Mouse (Mus musculus): ENCODE measurements around the gene Gng8. TPM values are rescaled to one million over a fixed set of nuclear protein-coding genes. Genes with fewer than 3 reads are reported as not detected.

Gene Gng8
- 1.5 and 1.6 TPM in 2 replicates for polyA plus RNA-seq (2015; fragmentation: Nextera tagmentation; extraction: Ambion mirVana)

GRCm38 (mm10) chr7:16891641-16892351 is at the start of gene Gng8:
Gene Gng8, plus strand, starts transcription at chr7:16891786.
- H3K27me3 ChIP-seq (replicated peaks; ENCODE audit: control insufficient read depth, insufficient read depth, low read length), result peaks cover 8% of the 10 kb centered on the region
- H3K36me3 ChIP-seq (ENCODE audit: control insufficient read depth, insufficient read depth, low read length), result no peaks in the 10 kb centered on the region
- peak within 1 kb of the TSS; percentile 26 for H3K4me3 ChIP-seq (ENCODE audit: low read length)
- H3K4me2 ChIP-seq (ENCODE audit: low read length), result peak within 1 kb of the TSS; percentile 64
- no peaks in the 10 kb centered on the region for H3K9me3 ChIP-seq (ENCODE audit: control insufficient read depth, low read length)
- H3K9ac ChIP-seq (ENCODE audit: low read depth, low read length), result peak within 1 kb of the TSS; percentile 39
- H3K4me1 ChIP-seq (ENCODE audit: control insufficient read depth, insufficient read depth, low read depth, low read length), result peaks cover 21% of the 10 kb centered on the region
- H3K27ac ChIP-seq (ENCODE audit: low read depth, low read length), result peak within 1 kb of the TSS; percentile 6; the same call in 1 of the 2 replicates
- ATAC-seq, result peak; percentile 68
- under 1% methylated on average over 30 of the region's 30 CpGs for WGBS

GRCm38 (mm10) chr7:16842645-16843063 is 48.9 kb upstream of the Gng8 start, which contains the start of gene Prkd2:
Gene Prkd2, plus strand, starts transcription at chr7:16842902.
- no peaks in the 10 kb centered on the region for H3K27me3 ChIP-seq (replicated peaks; ENCODE audit: control insufficient read depth, insufficient read depth, low read length)
- H3K4me2 ChIP-seq (ENCODE audit: low read length), result peak within 1 kb of the TSS; percentile 72
- no peaks in the 10 kb centered on the region for H3K9me3 ChIP-seq (ENCODE audit: control insufficient read depth, low read length)
- H3K9ac ChIP-seq (ENCODE audit: low read depth, low read length), result peak within 1 kb of the TSS; percentile 58
- peaks cover 30% of the 10 kb centered on the region for H3K36me3 ChIP-seq (ENCODE audit: control insufficient read depth, insufficient read depth, low read length)
- peak; percentile 88 for ATAC-seq
- H3K4me3 ChIP-seq (ENCODE audit: low read length), result peak within 1 kb of the TSS; percentile 65
- WGBS, result under 1% methylated on average over 30 of the region's 32 CpGs
- H3K4me1 ChIP-seq (ENCODE audit: control insufficient read depth, insufficient read depth, low read depth, low read length), result peaks cover 21% of the 10 kb centered on the region
- H3K27ac ChIP-seq (ENCODE audit: low read depth, low read length), result peak within 1 kb of the TSS; percentile 75

- 2% methylated on average over 32 of the region's 33 CpGs for WGBS
- Histone ChIP-seq H3K36me3 (ENCODE audit: control insufficient read depth, insufficient read depth, low read length) (peaks cover 21% of the 10 kb centered on the region), H3K4me3 (ENCODE audit: low read length) (peak overlapping the region; percentile 65), H3K4me1 (ENCODE audit: control insufficient read depth, insufficient read depth, low read depth, low read length) (peaks cover 21% of the 10 kb centered on the region), H3K9ac (ENCODE audit: low read depth, low read length) (peak overlapping the region; percentile 58), H3K9me3 (ENCODE audit: control insufficient read depth, low read length) (no peaks in the 10 kb centered on the region), H3K4me2 (ENCODE audit: low read length) (peak overlapping the region; percentile 72), H3K27ac (ENCODE audit: low read depth, low read length) (peak overlapping the region; percentile 75; the same call in 1 of the 2 replicates), H3K27me3 (replicated peaks; ENCODE audit: control insufficient read depth, insufficient read depth, low read length) (no peaks in the 10 kb centered on the region)
- no peak for ATAC-seq
Measured at GRCm38 (mm10) chr7:16843441-16844171, 48.0 kb upstream of the Gng8 start.

- peak overlapping the region; percentile 23 for H3K4me3 ChIP-seq (ENCODE audit: low read length)
- H3K36me3 ChIP-seq (ENCODE audit: control insufficient read depth, insufficient read depth, low read length), result peaks cover 14% of the 10 kb centered on the region
- H3K27ac ChIP-seq (ENCODE audit: low read depth, low read length), result peak overlapping the region; percentile 42; the same call in 1 of the 2 replicates
- peak overlapping the region; percentile 27 for H3K4me2 ChIP-seq (ENCODE audit: low read length)
- peak overlapping the region; percentile 23; the same call in 1 of the 2 replicates for H3K9ac ChIP-seq (ENCODE audit: low read depth, low read length)
- no peaks in the 10 kb centered on the region for H3K27me3 ChIP-seq (replicated peaks; ENCODE audit: control insufficient read depth, insufficient read depth, low read length)
- no peak for ATAC-seq
- peaks cover 21% of the 10 kb centered on the region for H3K4me1 ChIP-seq (ENCODE audit: control insufficient read depth, insufficient read depth, low read depth, low read length)
- H3K9me3 ChIP-seq (ENCODE audit: control insufficient read depth, low read length), result no peaks in the 10 kb centered on the region
- 56% methylated on average over 3 of the region's 3 CpGs for WGBS
Measured at GRCm38 (mm10) chr7:16844696-16845071, 46.9 kb upstream of the Gng8 start.

DNA sequence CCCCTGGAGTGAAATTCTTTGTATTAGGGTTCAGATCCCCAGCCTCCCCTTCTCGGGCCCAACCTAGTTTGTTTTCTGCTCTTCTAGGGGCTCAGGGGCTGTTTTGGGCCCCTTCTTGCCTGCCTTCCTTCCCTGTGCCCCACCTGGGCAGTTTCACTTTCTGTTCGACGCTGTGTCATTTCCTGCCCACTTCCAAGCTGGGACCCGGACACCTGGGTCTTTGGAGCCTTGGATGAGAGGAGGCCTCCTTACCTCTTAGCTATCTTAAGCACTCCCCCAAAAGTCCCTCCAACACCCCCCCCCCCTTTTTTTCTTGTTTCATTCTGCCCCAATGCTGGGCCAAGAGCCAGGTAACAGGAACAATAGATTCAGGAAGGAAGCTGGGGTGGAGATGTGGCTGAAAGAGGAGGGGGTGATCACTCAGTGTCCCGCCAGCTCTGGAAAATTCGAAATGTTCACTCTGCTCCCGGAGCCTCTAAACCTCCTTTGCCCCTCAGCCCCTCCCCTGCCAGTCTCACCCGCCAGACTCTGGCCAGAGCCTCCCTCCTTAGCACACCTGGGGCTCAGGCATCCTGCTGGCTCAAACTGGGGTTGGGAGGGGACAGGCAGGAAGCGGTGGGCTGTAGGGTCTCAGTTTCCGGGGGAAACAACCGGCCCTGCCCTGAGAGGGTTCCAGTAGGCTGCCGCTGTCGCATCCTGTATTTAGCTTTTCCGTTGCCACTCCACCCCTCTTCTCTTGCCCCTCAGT is 46.3 kb upstream of the Gng8 start:
- 41% methylated on average over 14 of the region's 14 CpGs for WGBS

DNA sequence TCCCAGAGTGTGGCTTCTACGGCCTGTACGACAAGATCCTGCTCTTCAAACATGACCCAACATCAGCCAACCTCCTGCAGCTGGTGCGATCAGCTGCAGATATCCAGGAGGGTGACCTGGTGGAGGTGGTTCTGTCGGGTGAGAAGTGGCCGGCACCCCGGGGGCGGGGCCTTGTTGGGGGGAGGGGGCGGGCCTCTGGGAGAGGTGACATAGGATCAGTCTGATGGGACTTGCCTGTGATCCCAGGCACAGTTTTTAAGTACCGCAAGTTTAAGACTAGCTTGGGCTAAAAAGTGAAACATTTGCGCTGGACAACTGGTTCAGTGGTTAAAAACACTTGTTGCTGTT is 45.8 kb upstream of the Gng8 start:
- 34% methylated on average over 10 of the region's 10 CpGs for WGBS
- Histone ChIP-seq H3K27me3 (replicated peaks; ENCODE audit: control insufficient read depth, insufficient read depth, low read length) (no peaks in the 10 kb centered on the region), H3K9me3 (ENCODE audit: control insufficient read depth, low read length) (no peaks in the 10 kb centered on the region), H3K4me3 (ENCODE audit: low read length) (no peak overlapping the region), H3K9ac (ENCODE audit: low read depth, low read length) (no peak overlapping the region), H3K4me2 (ENCODE audit: low read length) (peak overlapping the region; percentile 35; the same call in 1 of the 2 replicates), H3K36me3 (ENCODE audit: control insufficient read depth, insufficient read depth, low read length) (peaks cover 10% of the 10 kb centered on the region; the same call in 1 of the 2 replicates), H3K27ac (ENCODE audit: low read depth, low read length) (no peak overlapping the region), H3K4me1 (ENCODE audit: control insufficient read depth, insufficient read depth, low read depth, low read length) (peaks cover 21% of the 10 kb centered on the region)
- ATAC-seq, result no peak

More for the DNA sequence above, 46.3 kb upstream of the Gng8 start:
- peaks cover 21% of the 10 kb centered on the region for H3K4me1 ChIP-seq (ENCODE audit: control insufficient read depth, insufficient read depth, low read depth, low read length)
- H3K9ac ChIP-seq (ENCODE audit: low read depth, low read length), result peak overlapping the region; percentile 23; the same call in 1 of the 2 replicates
- H3K27ac ChIP-seq (ENCODE audit: low read depth, low read length), result peak overlapping the region; percentile 42; the same call in 1 of the 2 replicates
- H3K36me3 ChIP-seq (ENCODE audit: control insufficient read depth, insufficient read depth, low read length), result peaks cover 8% of the 10 kb centered on the region
- no peaks in the 10 kb centered on the region for H3K27me3 ChIP-seq (replicated peaks; ENCODE audit: control insufficient read depth, insufficient read depth, low read length)
- H3K9me3 ChIP-seq (ENCODE audit: control insufficient read depth, low read length), result no peaks in the 10 kb centered on the region
- no peak for ATAC-seq
- peak overlapping the region; percentile 35 for H3K4me2 ChIP-seq (ENCODE audit: low read length)
- peak overlapping the region; percentile 23 for H3K4me3 ChIP-seq (ENCODE audit: low read length)

GRCm38 (mm10) chr7:16846775-16847174 is 44.8 kb upstream of the Gng8 start:
- H3K9me3 ChIP-seq (ENCODE audit: control insufficient read depth, low read length), result no peaks in the 10 kb centered on the region
- no peak overlapping the region for H3K9ac ChIP-seq (ENCODE audit: low read depth, low read length)
- WGBS, result 95% methylated on average over 5 of the region's 5 CpGs
- no peak overlapping the region for H3K27ac ChIP-seq (ENCODE audit: low read depth, low read length)
- no peak overlapping the region for H3K4me2 ChIP-seq (ENCODE audit: low read length)
- H3K36me3 ChIP-seq (ENCODE audit: control insufficient read depth, insufficient read depth, low read length), result peaks cover 6% of the 10 kb centered on the region; the same call in 1 of the 2 replicates
- H3K27me3 ChIP-seq (replicated peaks; ENCODE audit: control insufficient read depth, insufficient read depth, low read length), result no peaks in the 10 kb centered on the region
- peaks cover 21% of the 10 kb centered on the region for H3K4me1 ChIP-seq (ENCODE audit: control insufficient read depth, insufficient read depth, low read depth, low read length)
- no peak overlapping the region for H3K4me3 ChIP-seq (ENCODE audit: low read length)
- no peak for ATAC-seq

GRCm38 (mm10) chr7:16847507-16847906 is 44.1 kb upstream of the Gng8 start:
- 88% methylated on average over 19 of the region's 19 CpGs for WGBS

More at GRCm38 (mm10) chr7:16847507-16847906, 44.1 kb upstream of the Gng8 start:
- Histone ChIP-seq H3K9ac (ENCODE audit: low read depth, low read length) (no peak overlapping the region), H3K4me2 (ENCODE audit: low read length) (no peak overlapping the region), H3K9me3 (ENCODE audit: control insufficient read depth, low read length) (no peaks in the 10 kb centered on the region), H3K27ac (ENCODE audit: low read depth, low read length) (no peak overlapping the region), H3K4me1 (ENCODE audit: control insufficient read depth, insufficient read depth, low read depth, low read length) (peaks cover 19% of the 10 kb centered on the region), H3K36me3 (ENCODE audit: control insufficient read depth, insufficient read depth, low read length) (peaks cover 6% of the 10 kb centered on the region; the same call in 1 of the 2 replicates), H3K27me3 (replicated peaks; ENCODE audit: control insufficient read depth, insufficient read depth, low read length) (no peaks in the 10 kb centered on the region), H3K4me3 (ENCODE audit: low read length) (no peak overlapping the region)
- no peak for ATAC-seq

All from hindbrain, embryonic 16.5 days (tissue).